Mouse (Mus musculus): ENCODE data around the gene Plin5. TPM values are rescaled to one million over a fixed set of nuclear protein-coding genes. Genes with fewer than 3 reads are reported as not detected.

The Plin5 gene
- total and polyA plus RNA-seq, 3 experiments: not detected

DNA sequence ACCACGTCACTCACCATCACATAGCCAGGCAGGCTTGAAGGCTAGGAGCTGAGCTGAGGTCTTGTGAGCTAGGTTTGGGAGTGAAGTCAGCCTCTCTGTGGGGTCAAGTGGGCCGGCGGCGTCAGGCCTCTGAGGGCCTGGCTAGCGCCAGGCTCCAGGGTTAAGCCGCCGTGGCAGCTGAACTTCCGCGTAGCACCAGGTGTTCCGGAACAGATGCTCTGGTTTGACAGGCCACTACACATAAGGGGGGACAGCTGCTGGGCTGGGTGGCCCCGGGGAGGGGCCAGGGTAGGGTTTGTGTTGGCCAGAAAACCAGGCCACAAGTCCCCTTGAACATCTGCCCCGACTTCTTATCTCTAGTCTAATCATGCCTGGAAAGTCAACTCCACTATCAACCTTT, 30.0 kb upstream of the Plin5 start:
- Histone ChIP-seq H3K79me2 (ENCODE audit: control insufficient read depth, insufficient read depth, low read length, poor library complexity) (no peaks in the 10 kb centered on the region), H3K27me3 (ENCODE audit: control insufficient read depth in 1 of 2, insufficient read depth in 2 of 2, low read length in 2 of 2) (peaks cover 0 to 2% of the 10 kb centered on the region in 2 experiments; a peak in 1 of 4 replicates), H3K4me3 (ENCODE audit: control insufficient read depth in 1 of 2, insufficient read depth in 1 of 2, low read depth in 2 of 2, low read length in 2 of 2) (no peak overlapping the region), H3K9ac (ENCODE audit: control insufficient read depth, low read depth, low read length, poor library complexity, severe bottlenecking) (no peak overlapping the region), H3K4me1 (ENCODE audit: control insufficient read depth in 1 of 2, insufficient read depth in 2 of 2, low read length in 2 of 2) (peaks cover 0 to 4% of the 10 kb centered on the region in 2 experiments; a peak in 2 of 4 replicates), H3K36me3 (ENCODE audit: control insufficient read depth in 1 of 2, insufficient read depth in 2 of 2, low read length in 2 of 2) (peaks cover 0 to 4% of the 10 kb centered on the region in 2 experiments; a peak in 1 of 4 replicates), H3K9me3 (replicated peaks; ENCODE audit: insufficient read depth, low read length) (no peaks in the 10 kb centered on the region), H3K27ac (ENCODE audit: control insufficient read depth, low read depth, low read length) (no peak overlapping the region)
- no peak for DNase-seq (ENCODE audit: low read depth, low spot score)
- no peak for TF ChIP-seq GATA1 (IDR thresholded peaks at IDR 0.05; ENCODE audit: low read depth, low read length)
- no peak for TF ChIP-seq POLR2AphosphoS2 (IDR thresholded peaks at IDR 0.05; ENCODE audit: low read length)
- TF ChIP-seq RAD21 (IDR thresholded peaks at IDR 0.05; ENCODE audit: low read depth, low read length): no peak
- TF ChIP-seq ZKSCAN1 (IDR thresholded peaks at IDR 0.05; ENCODE audit: low read depth, low read length): no peak
- no peak for TF ChIP-seq CHD1 (IDR thresholded peaks at IDR 0.05; ENCODE audit: low read depth, low read length)
- no peak for TF ChIP-seq ELF1 (IDR thresholded peaks at IDR 0.05; ENCODE audit: low read depth, low read length)
- TF ChIP-seq JUND (IDR thresholded peaks at IDR 0.05; ENCODE audit: low read depth, low read length): no peak
- TF ChIP-seq TAL1 (IDR thresholded peaks at IDR 0.05; ENCODE audit: low read length): no peak
- no peak for TF ChIP-seq CHD2 (IDR thresholded peaks at IDR 0.05; ENCODE audit: low read length)
- no peak for TF ChIP-seq MXI1 (IDR thresholded peaks at IDR 0.05; ENCODE audit: low read depth, low read length)
- TF ChIP-seq SIN3A (IDR thresholded peaks at IDR 0.05; ENCODE audit: low read length): no peak
- no peak for TF ChIP-seq CTCF (IDR thresholded peaks at IDR 0.05 in 2 of 3, conservative IDR thresholded peaks at IDR 0.05 in 1 of 3; ENCODE audit: control insufficient read depth in 1 of 3, insufficient read depth in 1 of 3, low read depth in 2 of 3, low read length in 3 of 3, poor library complexity in 1 of 3, severe bottlenecking in 1 of 3)

DNA sequence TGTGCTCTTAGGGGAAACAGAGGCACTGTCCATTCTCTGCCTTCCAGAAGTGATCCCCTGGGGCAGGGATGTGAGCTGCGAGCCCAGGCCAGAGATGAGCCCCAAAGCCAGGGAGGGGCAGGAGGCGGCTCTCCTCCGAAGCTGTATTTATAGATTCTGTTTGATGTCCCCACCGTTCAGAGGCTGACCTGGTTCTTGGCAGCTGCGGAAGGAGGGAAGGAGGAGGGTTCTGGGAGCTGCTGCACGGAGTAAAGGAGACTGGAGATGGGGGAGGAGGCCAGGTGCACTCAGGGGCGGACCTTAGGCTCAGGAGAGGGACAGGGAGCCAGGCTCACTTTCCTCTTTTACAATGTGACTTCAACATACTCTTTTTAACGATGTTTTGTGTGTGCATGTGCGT, 28.7 kb upstream of the Plin5 start:
- Histone ChIP-seq H3K9me3 (replicated peaks; ENCODE audit: insufficient read depth, low read length) (no peaks in the 10 kb centered on the region), H3K4me3 (ENCODE audit: control insufficient read depth in 1 of 2, insufficient read depth in 1 of 2, low read depth in 2 of 2, low read length in 2 of 2) (no peak overlapping the region), H3K27ac (ENCODE audit: control insufficient read depth, low read depth, low read length) (no peak overlapping the region), H3K36me3 (ENCODE audit: control insufficient read depth in 1 of 2, insufficient read depth in 2 of 2, low read length in 2 of 2) (no peaks in the 10 kb centered on the region), H3K27me3 (ENCODE audit: control insufficient read depth in 1 of 2, insufficient read depth in 2 of 2, low read length in 2 of 2) (peaks cover 0 to 2% of the 10 kb centered on the region in 2 experiments; a peak in 1 of 4 replicates), H3K79me2 (ENCODE audit: control insufficient read depth, insufficient read depth, low read length, poor library complexity) (no peaks in the 10 kb centered on the region), H3K9ac (ENCODE audit: control insufficient read depth, low read depth, low read length, poor library complexity, severe bottlenecking) (no peak overlapping the region), H3K4me1 (ENCODE audit: control insufficient read depth in 1 of 2, insufficient read depth in 2 of 2, low read length in 2 of 2) (no peaks in the 10 kb centered on the region)
- DNase-seq (ENCODE audit: low read depth, low spot score): no peak
- TF ChIP-seq USF2 (IDR thresholded peaks at IDR 0.05; ENCODE audit: borderline replicate concordance in 1 of 2, insufficient read depth in 1 of 2, low read depth in 1 of 2, low read length in 2 of 2) (no peak), CTCF (IDR thresholded peaks at IDR 0.05 in 2 of 3, conservative IDR thresholded peaks at IDR 0.05 in 1 of 3; ENCODE audit: control insufficient read depth in 1 of 3, insufficient read depth in 1 of 3, low read depth in 2 of 3, low read length in 3 of 3, poor library complexity in 1 of 3, severe bottlenecking in 1 of 3) (no peak), CHD2 (IDR thresholded peaks at IDR 0.05; ENCODE audit: low read length) (no peak), TAL1 (IDR thresholded peaks at IDR 0.05; ENCODE audit: low read length) (no peak), ZKSCAN1 (IDR thresholded peaks at IDR 0.05; ENCODE audit: low read depth, low read length) (no peak), RCOR1 (IDR thresholded peaks at IDR 0.05; ENCODE audit: low read depth, low read length) (no peak), MEF2A (IDR thresholded peaks at IDR 0.05; ENCODE audit: extremely low read depth, insufficient replicate concordance, low read depth, low read length, poor library complexity, severe bottlenecking) (no peak), CHD1 (IDR thresholded peaks at IDR 0.05; ENCODE audit: low read depth, low read length) (no peak), SIN3A (IDR thresholded peaks at IDR 0.05; ENCODE audit: low read length) (no peak), MAZ (IDR thresholded peaks at IDR 0.05; ENCODE audit: low read depth, low read length) (no peak)
